Mouse (Mus musculus) G1E-ER4 (cell line): Measurements from ENCODE around the gene Hnrnpa1. TPM values are rescaled to one million over a fixed set of nuclear protein-coding genes. Genes with fewer than 3 reads are reported as not detected.

Experiments used
- GATA1 ChIP-seq: IDR thresholded peaks from one replicate; pipeline ENCODE4 v1.8.0; 2012; ENCODE audit warnings: low read length, inconsistent platforms
- polyA plus RNA-seq: library from polyadenylated mRNA; stranded (reverse); fragments of >175 nt; gene quantifications from 2 replicates; pipeline ENCODE4 v1.2.3, GENCODE M21; 2012

The Hnrnpa1 gene
- polyA plus RNA-seq, 1 experiment: 83.3 TPM

DNA sequence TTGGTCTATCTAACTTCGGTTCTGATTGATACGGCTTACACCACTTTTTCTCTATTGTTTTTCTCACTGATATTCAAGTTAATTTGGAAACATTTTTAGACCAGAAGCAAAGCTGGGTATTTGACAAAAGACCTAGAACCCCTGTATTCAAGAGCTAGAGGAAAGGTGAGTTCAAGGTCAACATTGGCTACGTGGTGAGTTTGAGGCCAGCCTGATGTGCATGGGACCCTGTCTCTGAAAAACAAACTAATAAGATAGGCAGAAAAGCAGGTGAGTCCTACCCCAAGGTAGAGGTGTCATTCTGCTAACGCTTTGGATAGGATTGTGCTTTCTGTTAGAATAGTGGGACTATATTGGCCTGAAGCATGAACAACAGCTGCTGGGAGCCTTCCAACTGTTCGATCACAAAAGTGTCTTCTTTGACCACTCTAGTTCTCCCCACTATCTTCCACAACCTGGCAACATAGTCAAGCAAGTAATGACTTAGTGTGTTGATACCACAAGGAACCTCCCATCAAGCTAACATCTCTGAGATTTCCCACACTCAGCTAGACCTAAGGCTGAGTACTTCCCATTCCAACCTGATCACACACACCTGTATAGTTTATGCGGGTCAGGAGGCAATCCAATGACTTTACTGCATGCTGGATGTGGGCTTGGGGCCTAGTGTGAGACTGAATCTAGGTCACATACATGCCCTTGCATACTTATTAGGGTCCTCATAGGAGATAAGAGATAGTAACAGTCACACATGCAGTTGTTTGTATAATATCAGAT, 16.2 kb downstream of the Hnrnpa1 start:
- no peak for TF ChIP-seq GATA1

DNA sequence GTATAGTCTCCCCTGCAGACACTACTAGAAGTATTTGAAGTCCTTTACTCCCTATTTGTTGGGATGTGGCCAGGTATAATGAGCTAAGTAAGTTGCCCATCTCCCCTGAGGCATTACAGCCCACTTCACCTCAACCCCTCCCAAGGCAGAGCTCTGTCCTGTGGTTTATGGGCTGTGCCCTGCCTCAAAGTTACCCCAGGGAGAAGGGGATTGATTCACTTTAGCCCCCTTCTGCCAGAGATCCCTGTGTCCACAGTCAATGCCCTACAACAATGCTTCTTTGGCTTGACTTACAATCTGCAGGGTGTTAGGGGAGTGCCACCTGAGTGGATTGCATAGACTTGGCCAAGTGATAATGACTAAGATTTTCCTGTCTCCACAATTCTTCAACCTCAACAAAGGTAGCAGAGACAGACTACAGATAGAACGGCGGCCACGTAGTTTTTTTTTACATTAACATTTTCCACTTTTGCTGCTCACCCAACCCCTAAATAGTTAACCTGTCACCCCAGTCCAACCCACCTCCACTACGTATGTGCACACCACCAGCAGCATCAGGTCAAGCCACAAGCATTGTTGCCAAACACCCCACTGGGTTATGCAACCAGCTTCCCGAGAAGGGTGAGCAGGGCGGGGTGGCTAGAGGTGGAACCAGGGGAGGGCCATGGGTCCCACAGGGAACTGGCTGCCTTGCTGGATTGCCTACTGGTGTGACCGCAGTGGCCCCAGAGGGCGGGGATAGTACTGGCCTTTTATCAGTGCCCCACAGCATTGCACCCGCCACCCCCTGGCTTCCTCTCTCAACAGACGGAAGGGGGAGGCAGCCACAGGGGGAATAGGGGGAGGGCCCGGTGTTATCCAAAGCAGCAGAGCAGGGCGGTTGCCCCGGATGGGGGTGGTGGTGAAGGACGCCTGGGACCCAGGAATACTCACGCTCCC, 17.8 kb downstream of the Hnrnpa1 start, which contains the start of gene Nfe2:
Nfe2 (minus strand) TSS at position 614 of the 939 bp plus-strand sequence.
- peak; percentile 77 for TF ChIP-seq GATA1

DNA sequence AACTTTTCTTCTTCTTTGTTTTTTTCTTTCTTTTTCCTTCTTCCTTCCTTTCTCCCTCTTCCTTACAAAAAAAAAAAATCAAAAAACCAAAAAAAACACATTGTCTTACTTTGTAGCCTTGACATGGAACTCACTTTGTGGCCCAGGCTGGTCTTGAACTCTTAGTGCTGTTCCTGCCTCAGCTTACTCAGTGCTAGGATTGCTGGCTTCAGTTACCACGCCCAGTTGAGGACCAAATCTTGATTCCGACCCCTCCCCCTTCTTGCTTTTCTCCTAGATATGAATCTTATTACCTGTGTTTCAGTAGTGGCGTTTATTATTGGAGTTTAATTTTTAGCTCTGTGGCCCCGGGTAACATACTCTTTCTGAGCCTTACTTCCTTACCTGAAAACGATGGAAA, 18.9 kb downstream of the Hnrnpa1 start:
- TF ChIP-seq GATA1: no peak

DNA sequence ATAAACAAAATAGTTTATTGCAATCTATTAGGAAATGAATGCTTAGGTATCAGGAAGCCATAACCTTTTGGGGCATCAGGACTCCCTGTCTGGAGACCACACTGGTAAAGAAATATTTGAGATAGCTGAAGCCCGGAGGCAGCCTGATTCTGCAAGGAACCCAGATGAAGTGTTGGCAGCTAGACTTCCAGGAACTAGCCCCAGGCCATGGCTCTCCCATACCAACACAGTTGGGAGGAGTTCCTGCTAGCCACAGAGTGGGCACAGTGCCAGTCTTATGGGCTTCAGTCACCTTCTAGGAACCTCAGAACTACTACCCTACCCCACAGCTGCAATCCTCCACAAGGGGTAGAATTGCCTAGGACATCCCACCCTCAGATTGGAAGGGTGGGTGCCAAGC, 19.8 kb downstream of the Hnrnpa1 start:
- no peak for TF ChIP-seq GATA1

DNA sequence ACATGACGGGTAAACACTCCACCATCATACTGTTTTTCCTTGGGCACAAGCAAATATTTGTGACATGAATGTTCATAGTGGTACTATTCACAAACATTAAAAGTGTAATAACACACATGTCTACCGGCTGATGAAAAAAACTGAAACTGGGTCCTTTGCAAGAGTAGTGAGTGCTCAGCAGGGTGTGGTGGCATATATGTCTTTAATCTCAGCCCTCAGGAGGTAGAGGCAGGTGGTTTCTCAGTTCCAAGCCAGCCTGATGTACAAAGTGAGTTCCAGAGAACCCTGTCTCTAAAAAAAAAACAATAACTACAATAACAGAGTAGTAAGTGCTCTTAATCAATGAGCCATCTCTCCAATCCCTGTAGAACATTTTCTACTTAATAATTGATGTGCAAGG, 24.6 kb downstream of the Hnrnpa1 start:
- TF ChIP-seq GATA1: no peak

DNA sequence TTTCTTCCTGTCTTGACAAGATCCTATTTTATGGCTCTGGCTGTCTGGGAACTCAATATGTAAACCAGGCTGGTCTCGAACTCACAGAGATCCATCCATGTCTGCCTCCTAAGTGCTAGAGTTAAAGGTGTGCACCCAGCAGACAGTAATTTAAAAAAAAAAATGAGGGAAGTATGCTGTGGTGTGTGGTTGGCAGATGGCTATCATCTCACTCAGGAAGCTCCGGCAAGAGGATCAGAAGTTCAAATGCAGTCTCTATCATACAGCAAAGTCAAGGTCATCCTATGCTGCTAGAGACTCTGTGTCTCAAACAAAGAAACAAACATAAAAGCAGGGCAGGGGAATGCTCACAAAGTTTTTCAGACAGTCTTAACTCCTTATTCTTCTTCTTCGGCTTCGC, 28.7 kb downstream of the Hnrnpa1 start:
- no peak for TF ChIP-seq GATA1

- no peak for TF ChIP-seq GATA1
These were observed 32.4 kb downstream of the Hnrnpa1 start, which contains the start of gene Copz1 for GRCm38 (mm10) chr15:103272419-103273279. Copz1 (plus strand) TSS chr15:103272714.

DNA sequence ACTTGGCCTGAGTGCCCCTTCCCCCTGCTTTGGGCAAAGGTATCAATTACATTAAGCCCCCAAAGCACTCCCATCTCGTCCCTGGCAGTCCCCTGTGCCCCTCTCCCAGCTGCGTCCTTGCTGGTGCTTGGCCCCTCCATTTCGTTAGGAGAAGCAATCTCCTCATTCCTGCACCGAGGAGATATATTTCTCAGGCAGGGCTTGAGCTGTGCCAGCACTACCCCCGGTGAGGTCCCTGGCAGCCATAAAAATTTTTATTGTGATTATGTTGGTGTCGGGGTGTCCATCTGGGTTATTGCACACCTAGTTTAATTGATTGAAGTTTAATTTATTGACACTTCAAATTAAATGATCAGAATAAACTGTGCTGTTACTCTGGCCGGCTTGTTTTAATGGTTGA, 37.7 kb downstream of the Hnrnpa1 start:
- TF ChIP-seq GATA1: no peak

- no peak for TF ChIP-seq GATA1
These were observed 39.5 kb downstream of the Hnrnpa1 start for GRCm38 (mm10) chr15:103279750-103280149.

DNA sequence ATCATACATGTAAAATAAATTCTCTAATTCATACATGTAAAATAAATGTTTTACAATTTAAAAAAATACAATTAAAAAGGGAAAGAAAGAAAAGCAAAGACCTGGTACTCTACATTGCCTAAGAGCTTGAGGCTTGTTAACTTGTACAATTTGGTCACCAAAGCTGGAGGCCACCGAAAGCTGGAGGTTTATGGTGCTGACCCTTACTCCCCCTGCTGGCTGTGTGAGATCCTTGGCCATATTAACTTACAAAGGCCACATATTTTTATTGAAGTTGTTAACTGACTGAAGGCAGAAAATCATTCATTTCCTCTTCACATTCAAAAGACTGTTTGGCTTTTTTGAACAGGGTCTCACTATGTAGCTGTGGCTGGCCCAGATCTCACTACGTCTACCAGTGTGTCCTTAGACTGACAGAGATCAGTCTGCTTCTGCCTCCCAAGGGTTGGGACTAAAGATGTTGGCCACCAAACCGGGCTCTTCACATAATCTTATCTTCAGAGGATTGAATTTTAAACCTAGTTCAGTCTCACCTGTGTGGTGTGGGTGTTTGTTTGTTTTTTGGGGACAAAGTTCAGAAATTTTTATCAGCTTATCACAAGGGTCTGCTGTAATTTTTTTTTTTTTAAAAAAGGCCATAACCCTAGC, 40.7 kb downstream of the Hnrnpa1 start:
- TF ChIP-seq GATA1: no peak

- no peak for TF ChIP-seq GATA1
These were observed 41.4 kb downstream of the Hnrnpa1 start for GRCm38 (mm10) chr15:103281465-103282205.

GRCm38 (mm10) chr15:103284066-103284465, 43.8 kb downstream of the Hnrnpa1 start:
- no peak for TF ChIP-seq GATA1

DNA sequence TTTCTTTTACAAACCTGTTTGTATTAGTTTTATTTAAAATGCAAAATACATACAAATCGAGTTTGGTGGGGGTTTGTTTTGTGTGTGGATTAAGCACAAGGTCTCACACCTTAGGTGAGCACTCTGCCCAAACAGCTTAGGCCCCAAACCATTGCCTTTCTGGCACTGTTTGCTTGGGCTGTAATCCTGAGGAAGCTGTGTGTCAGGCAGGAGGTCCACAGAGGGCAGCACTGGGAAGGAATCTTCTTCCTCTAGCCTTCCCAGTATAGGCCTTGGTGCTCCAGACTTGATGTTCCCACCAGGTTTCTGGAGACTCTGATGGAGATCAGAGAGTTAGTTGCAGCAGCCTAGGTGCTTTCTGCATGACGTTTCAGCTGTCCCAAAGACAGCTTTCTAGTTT, 44.4 kb downstream of the Hnrnpa1 start:
- no peak for TF ChIP-seq GATA1

- no peak for TF ChIP-seq GATA1
These were observed 45.7 kb downstream of the Hnrnpa1 start for GRCm38 (mm10) chr15:103285778-103286417.

GRCm38 (mm10) chr15:103289600-103289999, 49.4 kb downstream of the Hnrnpa1 start:
- TF ChIP-seq GATA1: no peak
